Mouse (Mus musculus) hindbrain, embryonic 13.5 days (tissue): ENCODE data around the gene Nsun7. TPM values are rescaled to one million over a fixed set of nuclear protein-coding genes. Genes with fewer than 3 reads are reported as not detected.

ENCODE experiments used
- ATAC-seq: fragments of 200-750 bp; cut with Nextera tagmentation; 2 replicates; pipeline ENCODE4 v1.8.0; 2017; ENCODE audit warnings: moderate TSS enrichment; ENCODE audit not compliant: low FRiP score
- H3K27ac ChIP-seq: fragments of 300-500 bp; sonication (generic); 2 replicates; pipeline ENCODE4 v1.5.1; 2015; ENCODE audit warnings: inconsistent platforms, mild to moderate bottlenecking, moderate library complexity
- H3K27me3 ChIP-seq: fragments of 300-500 bp; sonication (generic); 2 replicates; pipeline ENCODE4 v1.6.1; 2015; ENCODE audit warnings: mild to moderate bottlenecking, inconsistent platforms
- H3K36me3 ChIP-seq: fragments of 300-500 bp; sonication (generic); 2 replicates; pipeline ENCODE4 v1.6.1; 2015; ENCODE audit warnings: mild to moderate bottlenecking, inconsistent platforms
- H3K4me1 ChIP-seq: fragments of 300-500 bp; sonication (generic); replicated peaks from 2 replicates; pipeline ENCODE4 v1.6.1; 2015; ENCODE audit warnings: inconsistent platforms
- H3K4me2 ChIP-seq: fragments of 300-500 bp; sonication (generic); 2 replicates; pipeline ENCODE4 v1.6.1; 2015; ENCODE audit warnings: inconsistent platforms, mild to moderate bottlenecking, moderate library complexity
- H3K4me3 ChIP-seq: fragments of 300-500 bp; sonication (generic); 2 replicates; pipeline ENCODE4 v1.5.1; 2015; ENCODE audit warnings: mild to moderate bottlenecking, inconsistent platforms
- H3K9ac ChIP-seq: fragments of 300-500 bp; sonication (generic); 2 replicates; pipeline ENCODE4 v1.6.1; 2015; ENCODE audit warnings: mild to moderate bottlenecking, inconsistent platforms
- H3K9me3 ChIP-seq: fragments of 300-500 bp; sonication (generic); 2 replicates; pipeline ENCODE4 v1.6.1; 2016; ENCODE audit warnings: inconsistent platforms
- WGBS: fragments of 180-500 bp; shearing (Covaris S2); methylation state at CpG from one replicate; pipeline ENCODE4 v1.1.7; 2015; 5-methylcytosine and 5-hydroxymethylcytosine counted together
- polyA plus RNA-seq: library from polyadenylated mRNA; unstranded; fragments of >200 nt; fragmentation: Nextera tagmentation; extraction: Ambion mirVana; gene quantifications from 2 replicates; pipeline ENCODE4 v1.2.1, GENCODE M21; 2015

Nsun7 gene
- polyA plus RNA-seq, 1 experiment from 2014 or later: 2.5 TPM

- Histone ChIP-seq H3K4me1 (peaks cover 57% of the 10 kb centered on the region), H3K27me3 (no peaks in the 10 kb centered on the region), H3K4me2 (no peak overlapping the region), H3K4me3 (no peak overlapping the region), H3K27ac (no peak overlapping the region), H3K9me3 (no peaks in the 10 kb centered on the region), H3K9ac (no peak overlapping the region), H3K36me3 (no peaks in the 10 kb centered on the region)
- 47% methylated on average over 10 of the region's 10 CpGs for WGBS
- ATAC-seq: no peak
These were observed 82.2 kb downstream of the Nsun7 start for GRCm38 (mm10) chr5:66341848-66342247.

GRCm38 (mm10) chr5:66342285-66342684, 82.6 kb downstream of the Nsun7 start:
- H3K4me3 ChIP-seq: no peak overlapping the region
- ATAC-seq: no peak
- H3K36me3 ChIP-seq: no peaks in the 10 kb centered on the region
- H3K27me3 ChIP-seq: no peaks in the 10 kb centered on the region
- no peaks in the 10 kb centered on the region for H3K9me3 ChIP-seq
- WGBS: 74% methylated on average over 9 of the region's 9 CpGs
- no peak overlapping the region for H3K4me2 ChIP-seq
- H3K9ac ChIP-seq: no peak overlapping the region
- H3K27ac ChIP-seq: no peak overlapping the region
- peaks cover 52% of the 10 kb centered on the region for H3K4me1 ChIP-seq

GRCm38 (mm10) chr5:66344182-66344581, 84.5 kb downstream of the Nsun7 start:
- Histone ChIP-seq H3K27me3 (no peaks in the 10 kb centered on the region), H3K4me3 (no peak overlapping the region), H3K4me1 (peaks cover 43% of the 10 kb centered on the region), H3K27ac (no peak overlapping the region), H3K4me2 (no peak overlapping the region), H3K9me3 (no peaks in the 10 kb centered on the region), H3K9ac (no peak overlapping the region), H3K36me3 (no peaks in the 10 kb centered on the region)
- ATAC-seq: no peak
- WGBS: 55% methylated on average over 2 of the region's 2 CpGs

- H3K9me3 ChIP-seq: no peaks in the 10 kb centered on the region
- H3K4me2 ChIP-seq: no peak overlapping the region
- H3K27me3 ChIP-seq: no peaks in the 10 kb centered on the region
- H3K4me1 ChIP-seq: peaks cover 38% of the 10 kb centered on the region
- ATAC-seq: no peak
- no peaks in the 10 kb centered on the region for H3K36me3 ChIP-seq
- 50% methylated on average over 3 of the region's 3 CpGs for WGBS
- H3K4me3 ChIP-seq: no peak overlapping the region
- no peak overlapping the region; the same call in 1 of the 2 replicates for H3K27ac ChIP-seq
- H3K9ac ChIP-seq: no peak overlapping the region
These were observed 85.4 kb downstream of the Nsun7 start for GRCm38 (mm10) chr5:66345140-66345539.

- ATAC-seq: no peak
- 86% methylated on average over 6 of the region's 6 CpGs for WGBS
- H3K9me3 ChIP-seq: no peaks in the 10 kb centered on the region
These were observed 87.1 kb downstream of the Nsun7 start for GRCm38 (mm10) chr5:66346756-66347155.

More at GRCm38 (mm10) chr5:66346756-66347155, 87.1 kb downstream of the Nsun7 start:
- Histone ChIP-seq H3K9ac (no peak overlapping the region), H3K4me3 (no peak overlapping the region), H3K36me3 (no peaks in the 10 kb centered on the region), H3K27me3 (no peaks in the 10 kb centered on the region), H3K27ac (no peak overlapping the region), H3K4me1 (peaks cover 24% of the 10 kb centered on the region), H3K4me2 (no peak overlapping the region)

Other genes starting within 250 kb of the Nsun7 start
- gene Rbm47, start 86.8 kb upstream of the Nsun7 start, polyA plus RNA-seq: 3.9 and 7.8 TPM in 2 replicates